Mouse (Mus musculus) kidney, embryonic 15.5 days (tissue): ENCODE measurements around the gene Hepacam2. TPM values are rescaled to one million over a fixed set of nuclear protein-coding genes. Genes with fewer than 3 reads are reported as not detected.

ENCODE experiments used
- ATAC-seq: fragments of 200-750 bp; cut with Nextera tagmentation; replicated peaks from 2 replicates; pipeline ENCODE4 v1.8.0; 2017; ENCODE audit warnings: moderate TSS enrichment; ENCODE audit not compliant: low FRiP score
- H3K27ac ChIP-seq: fragments of 300-500 bp; sonication (generic); 2 replicates; pipeline ENCODE4 v1.5.1; 2015; ENCODE audit warnings: mild to moderate bottlenecking, inconsistent platforms
- H3K27me3 ChIP-seq: fragments of 300-500 bp; sonication (generic); 2 replicates; pipeline ENCODE4 v1.6.1; 2015; ENCODE audit warnings: inconsistent platforms
- H3K36me3 ChIP-seq: fragments of 300-500 bp; sonication (generic); 2 replicates; pipeline ENCODE4 v1.6.1; 2015; ENCODE audit warnings: inconsistent platforms
- H3K4me1 ChIP-seq: fragments of 300-500 bp; sonication (generic); 2 replicates; pipeline ENCODE4 v1.6.1; 2015; ENCODE audit warnings: inconsistent platforms
- H3K4me2 ChIP-seq: fragments of 300-500 bp; sonication (generic); 2 replicates; pipeline ENCODE4 v1.6.1; 2015; ENCODE audit warnings: moderate library complexity, mild to moderate bottlenecking, inconsistent platforms
- H3K4me3 ChIP-seq: fragments of 300-500 bp; sonication (generic); replicated peaks from 2 replicates; pipeline ENCODE4 v1.5.1; 2015; ENCODE audit warnings: mild to moderate bottlenecking, inconsistent platforms
- H3K9ac ChIP-seq: fragments of 300-500 bp; sonication (generic); 2 replicates; pipeline ENCODE4 v1.6.1; 2015; ENCODE audit warnings: mild to moderate bottlenecking, inconsistent platforms
- H3K9me3 ChIP-seq: fragments of 300-500 bp; sonication (generic); replicated peaks from 2 replicates; pipeline ENCODE4 v1.6.1; 2016; ENCODE audit warnings: inconsistent platforms
- WGBS: fragments of 180-500 bp; shearing (Covaris S2); methylation state at CpG from one replicate; pipeline ENCODE4 v1.1.7; 2015; ENCODE audit warnings: mixed read lengths; 5-methylcytosine and 5-hydroxymethylcytosine counted together
- polyA plus RNA-seq: library from polyadenylated mRNA; unstranded; fragments of >200 nt; fragmentation: Nextera tagmentation; extraction: Ambion mirVana; gene quantifications from 2 replicates; pipeline ENCODE4 v1.2.1, GENCODE M21; 2015

Hepacam2 gene
- polyA plus RNA-seq, 1 experiment from 2014 or later: 1.7 TPM

- no peak for ATAC-seq
- no peak overlapping the region for H3K27ac ChIP-seq
- WGBS: 80% methylated on average over 4 of the region's 4 CpGs
- H3K9ac ChIP-seq: no peak overlapping the region
- H3K4me3 ChIP-seq: no peak overlapping the region
- no peak overlapping the region for H3K4me2 ChIP-seq
- H3K9me3 ChIP-seq: no peaks in the 10 kb centered on the region
- H3K36me3 ChIP-seq: 0 out of 2 replicates have a peak, but pooled peaks cover 4% of the 10 kb centered on the region
- no peaks in the 10 kb centered on the region for H3K4me1 ChIP-seq
- no peaks in the 10 kb centered on the region for H3K27me3 ChIP-seq
Observed at GRCm38 (mm10) chr6:3507078-3507477, 9.0 kb upstream of the Hepacam2 start.

GRCm38 (mm10) chr6:3505289-3505688, 7.2 kb upstream of the Hepacam2 start:
- 83% methylated on average over 5 of the region's 5 CpGs for WGBS
- no peaks in the 10 kb centered on the region for H3K4me1 ChIP-seq
- H3K4me3 ChIP-seq: no peak overlapping the region
- no peak for ATAC-seq
- no peaks in the 10 kb centered on the region for H3K27me3 ChIP-seq
- H3K9ac ChIP-seq: no peak overlapping the region
- H3K36me3 ChIP-seq: 0 out of 2 replicates have a peak, but pooled peaks cover 4% of the 10 kb centered on the region
- H3K9me3 ChIP-seq: no peaks in the 10 kb centered on the region
- no peak overlapping the region for H3K27ac ChIP-seq
- no peak overlapping the region for H3K4me2 ChIP-seq

GRCm38 (mm10) chr6:3500286-3500685, 2.2 kb upstream of the Hepacam2 start:
- Histone ChIP-seq H3K27ac (no peak overlapping the region), H3K36me3 (no peaks in the 10 kb centered on the region), H3K27me3 (no peaks in the 10 kb centered on the region), H3K9ac (no peak overlapping the region), H3K4me1 (0 out of 2 replicates have a peak, but pooled peaks cover 11% of the 10 kb centered on the region), H3K4me3 (no peak overlapping the region), H3K4me2 (no peak overlapping the region), H3K9me3 (no peaks in the 10 kb centered on the region)
- no peak for ATAC-seq
- 88% methylated on average over 3 of the region's 3 CpGs for whole genome bisulfite sequencing

GRCm38 (mm10) chr6:3496210-3496609, 1.9 kb downstream of the Hepacam2 start:
- H3K4me2 ChIP-seq: no peak overlapping the region
- H3K9ac ChIP-seq: no peak overlapping the region
- no peaks in the 10 kb centered on the region for H3K9me3 ChIP-seq
- no peak overlapping the region for H3K27ac ChIP-seq
- no peak overlapping the region for H3K4me3 ChIP-seq
- H3K27me3 ChIP-seq: peaks cover 7% of the 10 kb centered on the region; the same call in 1 of the 2 replicates
- no peak for ATAC-seq
- WGBS: 3% methylated on average over 2 of the region's 2 CpGs
- H3K36me3 ChIP-seq: no peaks in the 10 kb centered on the region
- H3K4me1 ChIP-seq: 0 out of 2 replicates have a peak, but pooled peaks cover 11% of the 10 kb centered on the region

- 80% methylated on average over 5 of the region's 5 CpGs for WGBS
- Histone ChIP-seq H3K9me3 (no peaks in the 10 kb centered on the region), H3K36me3 (no peaks in the 10 kb centered on the region), H3K4me1 (0 out of 2 replicates have a peak, but pooled peaks cover 6% of the 10 kb centered on the region), H3K9ac (no peak overlapping the region), H3K4me2 (no peak overlapping the region), H3K27me3 (peaks cover 13% of the 10 kb centered on the region; the same call in 1 of the 2 replicates), H3K4me3 (no peak overlapping the region), H3K27ac (no peak overlapping the region)
- ATAC-seq: no peak
Observed at GRCm38 (mm10) chr6:3494285-3494684, 3.8 kb downstream of the Hepacam2 start.

GRCm38 (mm10) chr6:3487355-3487754, 10.7 kb downstream of the Hepacam2 start:
- no peaks in the 10 kb centered on the region for H3K4me1 ChIP-seq
- H3K4me2 ChIP-seq: no peak overlapping the region
- 0 out of 2 replicates have a peak, but pooled peaks cover 6% of the 10 kb centered on the region for H3K27me3 ChIP-seq
- no peaks in the 10 kb centered on the region for H3K36me3 ChIP-seq
- no peak overlapping the region for H3K9ac ChIP-seq
- no peak overlapping the region for H3K27ac ChIP-seq
- H3K9me3 ChIP-seq: no peaks in the 10 kb centered on the region
- ATAC-seq: no peak
- H3K4me3 ChIP-seq: no peak overlapping the region
- WGBS: 86% methylated on average over 1 of the region's 1 CpGs

GRCm38 (mm10) chr6:3485133-3485532, 13.0 kb downstream of the Hepacam2 start:
- Histone ChIP-seq H3K4me2 (no peak overlapping the region), H3K27ac (no peak overlapping the region), H3K9me3 (no peaks in the 10 kb centered on the region), H3K9ac (no peak overlapping the region), H3K4me3 (no peak overlapping the region), H3K27me3 (no peaks in the 10 kb centered on the region), H3K4me1 (no peaks in the 10 kb centered on the region), H3K36me3 (no peaks in the 10 kb centered on the region)
- 77% methylated on average over 3 of the region's 3 CpGs for WGBS
- ATAC-seq: no peak

GRCm38 (mm10) chr6:3481705-3482104, 16.4 kb downstream of the Hepacam2 start:
- H3K27ac ChIP-seq: no peak overlapping the region

GRCm38 (mm10) chr6:3479853-3480252, 18.2 kb downstream of the Hepacam2 start:
- no peak for ATAC-seq
- Histone ChIP-seq H3K4me3 (no peak overlapping the region), H3K4me1 (no peaks in the 10 kb centered on the region), H3K4me2 (no peak overlapping the region), H3K36me3 (no peaks in the 10 kb centered on the region), H3K27ac (no peak overlapping the region), H3K27me3 (no peaks in the 10 kb centered on the region), H3K9me3 (no peaks in the 10 kb centered on the region), H3K9ac (no peak overlapping the region)
- 61% methylated on average over 5 of the region's 5 CpGs for WGBS

More at GRCm38 (mm10) chr6:3481705-3482104, 16.4 kb downstream of the Hepacam2 start:
- no peak for ATAC-seq
- no peak overlapping the region for H3K4me2 ChIP-seq
- no peak overlapping the region for H3K4me3 ChIP-seq
- H3K4me1 ChIP-seq: no peaks in the 10 kb centered on the region
- no peaks in the 10 kb centered on the region for H3K9me3 ChIP-seq
- H3K36me3 ChIP-seq: no peaks in the 10 kb centered on the region
- H3K27me3 ChIP-seq: no peaks in the 10 kb centered on the region
- 77% methylated on average over 3 of the region's 3 CpGs for WGBS
- H3K9ac ChIP-seq: no peak overlapping the region

GRCm38 (mm10) chr6:3476299-3476698, 21.8 kb downstream of the Hepacam2 start:
- H3K27ac ChIP-seq: no peak overlapping the region
- WGBS: 65% methylated on average over 2 of the region's 2 CpGs
- H3K9ac ChIP-seq: no peak overlapping the region
- H3K36me3 ChIP-seq: no peaks in the 10 kb centered on the region
- H3K9me3 ChIP-seq: no peaks in the 10 kb centered on the region
- no peaks in the 10 kb centered on the region for H3K27me3 ChIP-seq
- H3K4me2 ChIP-seq: no peak overlapping the region
- H3K4me1 ChIP-seq: no peaks in the 10 kb centered on the region
- ATAC-seq: no peak
- no peak overlapping the region for H3K4me3 ChIP-seq

- 76% methylated on average over 2 of the region's 2 CpGs for WGBS
Observed at GRCm38 (mm10) chr6:3470706-3471105, 27.4 kb downstream of the Hepacam2 start.

GRCm38 (mm10) chr6:3468627-3469026, 29.5 kb downstream of the Hepacam2 start:
- Histone ChIP-seq H3K27ac (no peak overlapping the region), H3K4me1 (no peaks in the 10 kb centered on the region), H3K9ac (no peak overlapping the region), H3K4me2 (no peak overlapping the region), H3K4me3 (no peak overlapping the region), H3K27me3 (no peaks in the 10 kb centered on the region), H3K9me3 (no peaks in the 10 kb centered on the region), H3K36me3 (no peaks in the 10 kb centered on the region)
- WGBS: 48% methylated on average over 1 of the region's 1 CpGs
- ATAC-seq: no peak

More at GRCm38 (mm10) chr6:3470706-3471105, 27.4 kb downstream of the Hepacam2 start:
- Histone ChIP-seq H3K4me3 (no peak overlapping the region), H3K9ac (no peak overlapping the region), H3K4me2 (no peak overlapping the region), H3K36me3 (no peaks in the 10 kb centered on the region), H3K27ac (no peak overlapping the region), H3K4me1 (no peaks in the 10 kb centered on the region), H3K27me3 (no peaks in the 10 kb centered on the region), H3K9me3 (no peaks in the 10 kb centered on the region)
- ATAC-seq: no peak

- H3K9ac ChIP-seq: no peak overlapping the region
- no peaks in the 10 kb centered on the region for H3K36me3 ChIP-seq
- no peaks in the 10 kb centered on the region for H3K27me3 ChIP-seq
- H3K4me1 ChIP-seq: no peaks in the 10 kb centered on the region
- H3K27ac ChIP-seq: no peak overlapping the region
- H3K4me2 ChIP-seq: no peak overlapping the region
- 84% methylated on average over 2 of the region's 2 CpGs for WGBS
- no peak for ATAC-seq
- H3K4me3 ChIP-seq: no peak overlapping the region
- H3K9me3 ChIP-seq: no peaks in the 10 kb centered on the region
Observed at GRCm38 (mm10) chr6:3463594-3463993, 34.5 kb downstream of the Hepacam2 start.
